Mouse (Mus musculus) left cerebral cortex, postnatal 10 days (tissue): Measurements from ENCODE around the gene Gm5767. TPM values are rescaled to one million over a fixed set of nuclear protein-coding genes. Genes with fewer than 3 reads are reported as not detected.

Experiments used
- DNase-seq, 2 experiments: peaks; one replicate each; pipeline ENCODE4 v3.0.0; 2021 to 2022; ENCODE audit warnings: low spot score in 2 of 2, mixed read lengths in 1 of 2; ENCODE audit errors: extremely low spot score in 1 of 2
- intact Hi-C: fragments of 180-260 bp; cut with DNase I; formaldehyde crosslinking; loops from one replicate; pipeline ENCODE4 v1.15.1; 2025
- total RNA-seq, 2 experiments: library from RNA; stranded (reverse); gene quantifications; 2 replicates each; pipeline ENCODE4 v1.2.3; 2021

The Gm5767 gene
- total RNA-seq, 2 experiments from 2014 or later: not detected

DNA sequence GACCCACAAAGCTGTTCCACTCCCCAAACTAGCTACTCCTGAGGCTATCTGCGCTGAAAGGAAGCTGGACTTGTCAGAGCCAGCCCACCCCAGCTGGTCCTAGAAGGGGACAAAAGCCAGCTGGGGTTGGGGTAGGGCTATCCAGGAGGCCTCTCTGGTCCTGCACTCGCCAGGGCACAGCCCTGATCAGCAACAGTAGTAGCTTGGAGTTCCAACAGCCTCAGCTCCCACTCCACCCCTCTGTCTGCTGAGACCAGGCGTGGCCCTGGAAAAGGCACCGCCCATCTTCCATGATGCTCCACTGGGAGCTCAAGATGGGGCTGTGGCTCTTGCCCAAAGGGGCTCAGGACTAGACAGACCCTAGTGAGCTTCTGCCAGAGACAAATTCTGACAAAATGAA is 12.8 kb upstream of the Gm5767 start:
- DNase-seq: no peak
- intact Hi-C loops: no loop called here

DNA sequence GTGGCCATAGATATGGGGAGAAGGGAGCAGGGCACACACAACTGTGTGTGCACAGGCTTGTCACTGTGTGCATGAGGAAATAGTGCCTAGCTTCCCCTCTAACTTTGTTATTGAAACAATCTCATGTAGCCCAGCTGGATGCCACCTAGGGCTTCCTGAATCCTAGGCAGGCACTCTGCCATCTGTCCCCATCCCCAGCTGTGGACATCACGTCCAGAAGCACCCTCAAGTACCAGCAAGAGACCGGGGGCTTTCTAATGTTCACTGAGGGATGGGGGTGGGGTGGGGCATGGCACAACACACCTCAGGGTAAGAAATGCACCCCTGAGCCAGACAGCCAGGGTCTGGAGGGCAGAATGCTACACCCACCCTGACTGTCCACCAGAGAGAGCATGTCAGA is 12.2 kb upstream of the Gm5767 start:
- no peak for DNase-seq

DNA sequence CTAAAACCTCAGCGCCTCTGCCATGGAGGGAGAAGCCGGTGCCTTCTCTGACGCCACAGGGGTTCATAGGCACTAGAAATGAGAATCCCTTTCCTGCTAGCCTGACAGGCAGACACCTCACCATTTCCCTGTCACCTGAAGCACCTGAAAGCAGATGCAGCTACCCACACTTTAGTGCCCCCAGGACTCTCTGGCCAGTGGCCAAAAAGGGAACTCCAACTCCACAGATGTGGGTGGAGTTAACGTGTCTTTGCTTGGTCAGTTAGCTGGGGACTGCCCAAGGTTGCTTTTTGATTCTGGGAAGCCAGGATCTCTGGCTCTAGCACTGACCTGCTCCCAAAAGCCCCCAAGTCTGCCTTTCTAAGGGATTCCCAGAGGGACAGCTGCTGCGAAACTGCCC is 11.1 kb upstream of the Gm5767 start:
- no peak for DNase-seq
- intact Hi-C loops: no loop called here

More for the DNA sequence above, 12.2 kb upstream of the Gm5767 start:
- intact Hi-C loops: no loop called here

DNA sequence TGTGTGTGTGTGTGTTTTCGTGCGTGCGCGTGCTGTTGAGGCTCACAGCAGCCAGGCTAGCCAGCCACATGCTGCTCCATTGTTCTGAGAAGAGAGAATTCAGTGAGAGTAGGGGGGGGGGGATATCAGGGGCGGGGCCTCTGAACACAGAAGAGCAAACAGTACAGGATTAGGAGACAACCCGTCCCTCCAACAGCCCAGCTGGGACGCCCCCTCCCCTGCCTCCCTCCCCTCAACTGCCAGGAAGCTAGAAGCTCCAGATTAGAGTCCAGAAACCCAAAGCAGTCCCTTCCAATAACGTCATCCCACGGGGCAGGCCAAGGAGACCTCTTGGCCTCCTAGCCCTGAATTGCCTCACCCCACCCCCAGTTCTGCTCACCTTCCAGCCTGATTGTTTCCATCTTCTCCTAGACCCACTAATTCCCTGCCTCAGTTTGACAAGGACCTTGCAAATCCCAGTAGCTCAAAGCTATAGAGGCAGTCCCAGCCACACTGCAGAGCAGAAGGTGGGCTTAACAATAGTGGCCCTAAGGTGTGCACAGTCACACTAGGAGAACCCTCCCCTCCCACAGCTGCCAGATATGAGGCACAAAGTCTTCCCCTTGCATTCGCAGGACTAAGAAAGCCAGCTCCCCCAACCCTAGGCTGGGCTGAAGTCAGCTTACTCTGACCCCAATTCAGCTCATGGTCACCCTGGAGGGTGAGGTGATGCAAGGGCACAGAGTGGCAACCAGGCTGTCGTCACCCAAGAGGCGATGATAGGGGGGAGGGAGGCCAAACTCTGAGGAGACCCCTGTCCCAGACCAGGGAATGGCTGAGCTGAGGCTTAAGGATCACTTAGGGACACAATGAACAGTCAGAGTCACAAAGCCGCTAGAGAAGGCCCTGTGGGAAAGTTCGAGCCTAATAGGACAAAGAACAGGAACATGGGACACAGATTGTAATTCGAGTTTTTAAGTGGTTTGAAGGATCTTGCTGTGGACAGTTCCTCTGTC is 10.2 kb upstream of the Gm5767 start:
- intact Hi-C loops: no loop called here
- DNase-seq: no peak

DNA sequence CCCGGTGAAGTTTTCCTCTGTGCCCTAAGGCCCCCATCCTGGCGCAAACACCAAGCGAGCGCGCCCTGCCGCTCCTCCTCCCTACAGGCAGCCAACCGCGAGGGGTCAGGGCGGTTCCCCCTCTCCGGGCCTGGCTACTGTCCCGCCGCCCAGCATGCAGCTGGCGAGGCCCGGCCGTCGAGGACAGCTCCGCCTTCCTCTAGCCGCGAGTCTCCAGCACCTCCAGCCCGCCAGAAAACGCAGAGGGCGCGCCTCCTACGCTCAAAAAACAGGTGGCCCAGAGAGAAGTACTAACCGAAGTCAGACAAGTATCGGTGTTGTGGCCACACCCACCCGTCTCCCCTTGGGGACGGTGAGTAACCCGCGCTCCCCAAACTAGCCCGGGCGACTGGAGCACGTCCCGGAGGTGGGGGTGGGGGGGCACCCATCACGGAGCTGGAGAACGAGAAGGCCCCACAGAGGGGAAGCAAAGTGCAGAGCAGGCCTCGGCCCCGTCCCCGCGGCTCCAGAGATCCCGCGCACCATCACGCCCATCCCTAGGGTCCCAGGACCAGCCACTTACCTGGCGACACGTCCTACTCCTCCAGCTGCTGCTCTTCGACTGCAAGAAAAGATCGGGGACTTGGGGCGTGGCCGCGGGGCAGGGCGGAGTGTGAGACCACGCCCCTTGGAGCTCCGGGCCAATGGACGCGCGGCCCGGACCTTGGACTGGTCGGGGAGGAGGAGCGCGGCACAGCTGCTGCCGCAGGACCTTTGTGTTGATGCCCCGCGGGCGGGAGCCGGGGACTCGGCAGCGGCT is 8.8 kb upstream of the Gm5767 start, which contains the start of gene Carhsp1:
TSS of gene Carhsp1 (minus strand) at position 605 of the 799 bp plus-strand sequence.
- intact Hi-C loops: no loop called here
- peak; percentile 78 to 94 for DNase-seq

DNA sequence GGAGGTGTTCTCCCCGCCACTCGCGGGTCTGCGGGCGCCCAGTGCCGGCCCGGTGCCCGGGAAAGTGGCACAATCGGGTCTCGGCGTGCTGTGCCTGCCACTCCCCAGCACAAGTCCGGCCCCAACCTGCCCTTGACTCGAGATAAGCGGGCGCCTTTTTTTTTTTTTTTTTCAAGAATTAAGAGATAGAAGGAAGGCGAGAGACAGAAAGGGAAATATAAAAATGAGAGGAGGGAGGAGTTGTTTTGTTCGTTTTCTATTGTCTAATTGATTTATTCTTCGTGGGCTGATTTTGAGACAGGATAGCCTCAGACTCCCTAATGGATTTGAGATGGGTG is 8.3 kb upstream of the Gm5767 start:
- no peak for DNase-seq
- intact Hi-C loops: no loop called here

DNA sequence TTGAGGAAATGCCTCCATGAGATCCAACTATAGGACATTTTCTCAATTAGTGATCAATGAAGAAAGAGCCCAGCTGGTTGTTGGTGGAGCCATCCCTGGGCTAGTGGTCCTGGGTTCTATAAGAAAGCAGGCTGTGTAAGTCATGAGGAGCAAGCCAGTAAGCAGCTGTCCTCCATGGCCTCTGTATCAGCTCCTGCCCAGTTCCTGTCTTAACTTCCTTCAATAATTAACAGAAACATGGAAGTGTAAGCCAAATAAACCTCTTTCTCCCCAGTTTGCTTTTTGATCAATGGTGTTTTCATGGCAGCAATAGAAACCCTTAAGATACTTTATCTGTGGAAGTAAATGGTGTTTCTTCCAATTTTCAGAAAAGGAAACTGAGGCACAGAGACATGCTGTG is 7.8 kb upstream of the Gm5767 start:
- intact Hi-C loops: no loop called here
- DNase-seq: no peak

DNA sequence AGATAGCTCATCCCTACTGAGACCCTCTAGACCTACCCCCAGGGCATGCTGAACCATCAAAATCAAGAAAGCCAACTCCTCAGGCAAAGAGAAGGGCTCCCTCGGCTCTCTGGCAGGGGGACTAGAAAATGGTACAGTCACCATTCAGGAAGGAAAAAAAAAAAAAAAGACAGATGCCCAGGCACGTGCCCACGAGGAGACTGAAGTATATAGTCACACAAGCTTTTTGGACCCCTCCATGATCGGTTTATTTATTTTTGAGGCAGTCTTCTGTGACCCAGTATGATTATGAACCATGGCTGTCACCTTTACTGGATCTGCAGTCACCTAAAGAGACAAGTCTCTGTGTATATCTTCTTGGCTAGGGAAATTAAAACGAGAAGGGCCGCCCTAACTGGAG is 7.2 kb upstream of the Gm5767 start:
- no peak for DNase-seq
- intact Hi-C loops: no loop called here

DNA sequence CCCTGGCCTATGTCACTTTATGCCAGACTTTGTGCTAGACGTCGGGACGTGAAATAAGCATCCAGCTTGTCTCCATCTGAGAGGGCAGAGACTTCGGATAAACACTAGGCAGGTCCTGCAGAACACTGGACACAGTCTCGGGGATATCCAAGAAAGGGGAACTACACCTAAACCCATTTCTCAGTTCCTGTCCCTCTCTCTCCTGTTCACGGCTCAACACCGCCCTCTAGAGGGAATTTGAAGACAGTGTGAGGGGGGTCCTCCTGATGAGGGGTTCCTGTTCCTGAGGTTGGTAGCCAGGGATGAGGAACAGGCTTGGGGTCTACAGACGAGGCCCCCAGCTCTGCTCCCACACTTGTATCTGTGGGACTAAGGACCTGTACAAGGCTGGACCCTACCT is 6.4 kb upstream of the Gm5767 start:
- peak in 1 of 2 experiments; percentile 33 for DNase-seq
- intact Hi-C loops: no loop called here

DNA sequence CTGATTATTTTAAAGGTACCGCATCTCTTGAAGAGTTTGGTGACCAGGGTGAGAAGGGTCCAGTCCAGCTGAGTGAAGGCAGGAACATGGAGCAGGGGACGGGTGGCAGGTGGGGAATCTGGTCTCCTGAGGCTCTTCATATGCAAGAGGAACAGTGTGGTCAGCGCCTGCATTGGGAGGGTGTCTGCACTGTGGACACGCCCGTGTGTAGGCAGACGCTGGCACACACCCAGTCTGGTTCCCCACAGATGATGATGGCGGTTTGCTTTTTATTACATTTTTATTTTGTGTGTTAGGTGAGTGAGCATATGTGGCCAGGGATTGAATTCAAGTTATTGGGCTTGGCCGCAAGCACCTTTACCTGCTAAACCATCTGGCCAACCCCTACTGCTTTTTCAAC is 5.0 kb upstream of the Gm5767 start:
- intact Hi-C loops: loop anchor here (5.0 kb wide), 1 partner anchor 268 kb away; no protein-coding TSS in a partner anchor

DNA sequence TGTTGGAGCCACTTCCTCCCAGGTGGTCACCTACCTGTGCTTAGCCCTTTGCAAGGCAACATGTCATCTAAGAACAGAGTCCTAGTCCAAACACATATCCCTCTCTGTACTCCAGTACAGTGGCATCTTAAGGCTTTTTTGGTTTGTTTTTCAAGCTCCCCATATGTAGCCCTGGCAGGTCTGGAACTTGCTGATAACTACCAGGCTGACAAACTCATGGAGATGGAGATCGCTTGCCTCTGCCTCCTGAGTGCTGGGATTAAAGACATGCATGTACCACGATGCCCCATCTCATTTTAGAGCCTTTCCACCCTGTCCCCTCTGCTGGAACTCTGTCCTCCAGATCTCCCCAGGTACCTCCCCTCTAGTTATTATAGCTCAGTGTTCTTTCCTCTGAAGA is 4.3 kb upstream of the Gm5767 start:
- intact Hi-C loops: loop anchor here (2.0 to 5.0 kb wide), 2 partner anchors 181 to 269 kb away; no protein-coding TSS in a partner anchor
- no peak for DNase-seq

More for the DNA sequence above, 5.0 kb upstream of the Gm5767 start:
- no peak for DNase-seq

DNA sequence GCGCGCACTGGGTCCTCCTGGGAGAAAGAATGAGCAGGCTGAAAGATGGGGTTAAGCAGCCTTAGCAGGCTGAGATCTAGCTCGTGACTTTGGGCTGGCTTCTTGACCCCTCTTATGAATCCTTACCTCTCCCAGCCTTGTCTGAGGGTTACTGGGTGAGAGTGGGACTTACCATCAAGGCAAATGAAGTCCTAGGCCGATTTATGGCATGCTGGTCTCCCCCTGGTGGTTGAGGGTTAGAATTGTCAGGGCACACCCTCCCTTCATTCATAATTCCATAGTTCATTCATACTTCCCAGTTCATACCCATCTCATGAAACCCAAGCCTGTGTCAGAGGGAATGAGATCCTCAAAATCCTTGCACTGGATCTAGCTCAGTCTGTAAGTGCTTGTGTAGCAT is 3.8 kb upstream of the Gm5767 start:
- intact Hi-C loops: loop anchor here (2.0 to 5.0 kb wide), 2 partner anchors 182 to 269 kb away; no protein-coding TSS in a partner anchor
- DNase-seq: no peak

DNA sequence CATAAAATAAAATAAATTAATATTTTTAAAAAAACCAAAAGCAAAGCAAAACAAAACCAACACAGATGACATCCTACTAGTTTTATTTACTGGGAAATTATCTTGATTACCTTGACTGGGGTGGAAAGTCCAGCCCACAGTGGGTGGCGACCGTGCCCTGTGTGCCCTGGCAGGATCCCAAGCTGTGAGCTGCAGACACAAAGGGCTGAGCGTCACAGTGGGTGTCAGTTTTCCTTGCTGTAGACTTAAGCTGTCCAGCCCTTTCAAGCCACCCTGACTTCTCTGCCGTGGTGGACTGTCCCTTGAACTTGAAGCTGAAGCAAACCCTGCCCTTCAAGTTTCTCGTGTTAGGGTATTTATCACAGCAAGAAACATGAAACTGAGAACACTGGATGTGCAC is 2.5 kb upstream of the Gm5767 start:
- DNase-seq: peak in 1 of 2 experiments; percentile 39
- intact Hi-C loops: loop anchor here (5.0 kb wide), 1 partner anchor 271 kb away; no protein-coding TSS in a partner anchor

DNA sequence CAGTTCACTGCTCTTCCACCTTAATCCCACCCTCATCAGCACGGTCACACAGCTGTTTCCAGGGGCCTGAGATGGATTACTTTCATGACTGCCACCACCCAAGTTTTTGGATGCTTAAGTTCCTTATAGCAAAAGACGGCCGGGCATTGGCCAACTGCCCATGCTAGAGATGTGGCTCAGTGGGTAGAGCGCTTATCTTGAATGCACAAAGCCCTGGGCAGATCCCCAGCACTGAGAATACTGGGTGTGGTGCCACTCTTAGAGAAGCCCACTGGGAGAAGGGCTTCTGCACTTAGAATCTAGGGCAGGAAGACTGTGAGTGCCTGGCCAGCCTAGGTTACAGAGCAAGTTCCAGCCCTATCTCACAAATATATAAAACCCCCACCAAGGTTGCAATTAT is 1.9 kb upstream of the Gm5767 start:
- no peak for DNase-seq
- intact Hi-C loops: loop anchor here (5.0 kb wide), 1 partner anchor 271 kb away; no protein-coding TSS in a partner anchor

DNA sequence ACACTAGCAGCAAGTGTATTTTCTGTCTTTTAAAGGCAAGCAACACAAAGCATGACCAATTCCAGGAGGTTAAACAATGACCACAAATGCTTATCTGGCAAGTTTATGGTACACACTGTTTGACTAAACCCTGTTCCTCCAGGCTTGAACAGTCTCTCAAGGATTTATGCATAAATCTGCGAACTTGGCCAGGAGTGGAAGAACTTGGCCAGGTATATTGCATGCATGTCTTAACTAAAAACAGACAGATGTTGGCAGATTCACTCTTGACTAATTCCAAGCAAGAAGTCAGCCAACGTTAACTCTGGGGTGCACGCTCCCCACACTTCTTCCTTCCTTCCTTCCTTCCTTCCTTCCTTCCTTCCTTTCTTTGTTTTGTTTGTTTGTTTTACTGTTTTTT is 790 bp upstream of the Gm5767 start:
- intact Hi-C loops: loop anchor here (5.0 kb wide), 1 partner anchor 272 kb away; no protein-coding TSS in a partner anchor

DNA sequence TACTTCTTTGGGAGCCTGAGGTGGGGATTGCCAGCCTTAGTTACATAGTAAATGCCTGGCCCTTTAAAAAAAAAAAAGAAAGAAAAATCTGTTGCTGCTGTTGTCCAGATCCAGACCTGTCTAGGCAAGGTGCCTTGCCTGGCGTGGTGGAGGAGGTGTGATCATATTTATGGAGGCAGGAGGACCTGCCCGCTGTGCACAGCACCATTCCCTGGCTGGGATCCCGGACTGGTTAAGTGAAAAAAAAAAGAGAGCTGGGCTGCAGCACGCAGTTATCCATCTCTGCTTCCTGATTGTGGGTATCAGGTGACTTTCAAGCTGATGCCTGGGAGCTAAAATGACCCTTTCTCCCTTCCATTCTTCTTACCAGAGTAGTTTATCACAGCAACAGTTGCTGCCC is 4.5 kb downstream of the Gm5767 start:
- DNase-seq: peak in 1 of 2 experiments; percentile 19

More for the DNA sequence above, 790 bp upstream of the Gm5767 start:
- no peak for DNase-seq

DNA sequence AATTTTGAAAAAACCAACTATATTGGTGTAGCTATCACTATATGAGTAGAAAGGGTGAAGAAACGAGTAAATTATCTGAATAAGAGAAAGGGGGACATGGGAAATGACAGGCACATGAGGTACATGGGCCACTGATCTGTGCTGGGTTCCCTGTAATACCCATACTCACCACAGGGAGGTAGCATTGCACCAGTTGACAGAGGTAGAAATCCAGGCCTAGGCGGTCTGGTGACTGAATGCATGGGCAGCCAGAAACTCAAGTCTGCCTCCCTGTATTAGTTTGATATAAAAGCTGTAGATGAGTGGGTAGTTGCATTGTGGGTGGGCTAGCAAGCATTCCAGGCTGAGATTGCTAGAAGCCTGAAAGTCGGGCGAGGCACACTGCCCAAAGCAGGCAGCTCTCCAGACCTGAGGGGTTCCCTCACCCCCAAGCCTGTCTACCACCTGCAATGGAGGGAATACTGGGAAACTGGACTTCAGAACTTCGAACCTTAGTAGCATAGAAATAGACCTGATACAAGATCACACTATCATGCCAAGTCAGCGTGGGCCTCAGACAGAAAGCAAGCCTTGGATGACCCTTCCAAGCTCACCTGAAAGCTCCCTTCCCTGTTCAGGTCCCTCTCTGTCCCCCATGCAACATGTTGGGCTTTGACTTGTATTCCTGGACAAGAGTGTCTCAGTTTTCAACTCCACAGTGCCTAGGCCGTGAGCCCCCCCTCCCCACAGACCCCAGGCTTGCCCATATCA is 5.7 kb downstream of the Gm5767 start:
- peak; percentile 73 to 76 for DNase-seq
- intact Hi-C loops: loop anchor here (5.0 kb wide), 2 partner anchors 81 to 181 kb away; no protein-coding TSS in a partner anchor

More for the DNA sequence above, 4.5 kb downstream of the Gm5767 start:
- intact Hi-C loops: loop anchor here (5.0 kb wide), 2 partner anchors 82 to 182 kb away; no protein-coding TSS in a partner anchor

DNA sequence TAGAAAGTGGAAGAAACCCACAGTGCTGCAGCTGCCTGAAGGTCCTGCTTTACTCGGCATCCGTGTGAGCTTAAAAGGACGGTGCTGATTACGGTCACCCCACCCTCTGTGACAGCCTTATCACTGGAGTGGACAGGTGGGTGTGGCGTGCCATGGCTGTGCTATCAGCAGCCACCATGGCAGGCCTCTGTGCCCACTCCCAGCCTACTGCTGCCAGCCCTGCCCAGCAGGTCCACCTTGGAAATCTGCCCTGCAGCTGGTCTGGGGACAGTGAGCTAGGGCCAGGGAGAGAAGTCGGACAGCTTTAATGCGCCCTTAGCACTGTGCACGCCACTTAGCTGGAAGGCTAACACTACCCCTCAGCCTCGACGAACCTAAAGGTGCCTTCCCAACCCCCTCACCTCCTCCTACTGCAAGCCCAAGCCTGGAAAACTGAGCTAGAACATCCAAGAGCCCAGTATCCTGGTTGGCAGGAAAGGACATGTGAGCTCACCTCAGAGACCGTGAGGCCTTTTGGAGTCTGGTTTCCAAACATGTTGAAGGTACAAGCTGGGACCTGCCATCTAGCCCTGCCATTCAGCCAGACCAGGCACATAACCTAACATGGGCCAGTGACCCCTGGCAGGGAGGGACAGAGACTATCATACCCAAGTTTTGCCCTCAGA is 6.4 kb downstream of the Gm5767 start:
- intact Hi-C loops: loop anchor here (5.0 kb wide), 2 partner anchors 80 to 180 kb away; no protein-coding TSS in a partner anchor
- peak in 1 of 2 experiments; percentile 49 for DNase-seq
